Mouse (Mus musculus): ENCODE measurements around the gene Rundc3a. TPM values are rescaled to one million over a fixed set of nuclear protein-coding genes. Genes with fewer than 3 reads are reported as not detected.
A peak's percentile ranks its signal among the peaks of the same experiment; 100 is the strongest.

Rundc3a gene
- polyA plus RNA-seq (2015; fragmentation: Nextera tagmentation; extraction: Ambion mirVana): 131 and 153 TPM in 2 replicates

DNA sequence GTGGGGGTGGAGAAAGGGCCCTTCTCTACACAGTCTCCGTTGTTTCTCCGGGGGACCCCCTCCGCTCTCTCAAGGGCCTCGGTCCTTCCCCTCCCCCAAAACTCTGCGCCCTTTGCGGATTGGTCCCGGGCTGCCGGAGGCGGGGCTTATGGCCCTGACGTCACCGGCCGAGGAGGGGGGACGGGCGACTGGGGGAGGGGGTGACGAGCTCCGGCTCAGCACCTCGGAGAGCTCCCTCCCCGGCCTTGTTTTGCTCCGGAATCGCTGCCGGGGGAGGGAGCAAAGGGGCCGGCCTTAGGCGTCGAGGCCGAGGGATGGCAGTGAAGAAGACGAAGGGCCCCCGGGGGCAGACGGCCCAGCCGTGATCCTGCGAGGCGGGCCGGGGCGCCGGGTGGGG is at the start of gene Rundc3a:
Gene Rundc3a (plus strand): TSS at position 166 of the 397 bp plus-strand sequence.
- peak within 1 kb of the TSS; percentile 97 for H3K27ac ChIP-seq
- H3K4me3 ChIP-seq (replicated peaks): peak within 1 kb of the TSS; percentile 89
- H3K9me3 ChIP-seq: no peaks in the 10 kb centered on the region
- H3K4me1 ChIP-seq (replicated peaks): peaks cover 55% of the 10 kb centered on the region
- WGBS: under 1% methylated on average over 33 of the region's 34 CpGs
- peak within 1 kb of the TSS; percentile 95 for H3K9ac ChIP-seq (replicated peaks)
- H3K36me3 ChIP-seq: peaks cover 4% of the 10 kb centered on the region
- ATAC-seq: peak; percentile 89
- peak within 1 kb of the TSS; percentile 96 for H3K4me2 ChIP-seq (replicated peaks)
- peaks cover 10% of the 10 kb centered on the region for H3K27me3 ChIP-seq

DNA sequence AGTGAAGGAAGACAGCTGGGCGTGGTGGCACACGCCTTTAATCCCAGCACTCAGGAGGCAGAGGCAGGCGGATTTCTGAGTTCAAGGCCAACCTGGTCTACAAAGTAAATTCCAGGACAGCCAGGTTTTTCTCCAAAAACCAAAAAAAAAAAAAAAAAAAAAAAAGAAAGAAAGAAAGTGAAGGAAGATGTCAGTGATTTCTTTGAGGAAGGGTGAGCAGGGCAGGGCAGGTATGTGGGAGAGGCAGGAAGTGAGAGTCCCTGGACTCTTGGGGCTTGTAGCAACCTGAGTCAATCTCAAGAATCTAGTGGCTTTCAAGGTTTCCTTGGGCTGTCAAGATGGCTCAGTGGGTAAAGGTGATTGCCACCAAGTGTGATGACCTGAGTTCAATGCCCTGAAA is 48.7 kb upstream of the Rundc3a start:
- ATAC-seq: no peak
- Histone ChIP-seq H3K27ac (no peak overlapping the region), H3K9me3 (no peaks in the 10 kb centered on the region), H3K4me2 (replicated peaks) (no peak overlapping the region), H3K4me3 (replicated peaks) (no peak overlapping the region), H3K4me1 (replicated peaks) (no peaks in the 10 kb centered on the region; the same call in 1 of the 2 replicates), H3K9ac (replicated peaks) (no peak overlapping the region), H3K36me3 (no peaks in the 10 kb centered on the region), H3K27me3 (no peaks in the 10 kb centered on the region)
- 90% methylated on average over 3 of the region's 3 CpGs for WGBS

- no peak overlapping the region for H3K27ac ChIP-seq
- H3K36me3 ChIP-seq: no peaks in the 10 kb centered on the region
- H3K27me3 ChIP-seq: no peaks in the 10 kb centered on the region
- ATAC-seq: no peak
- H3K4me2 ChIP-seq (replicated peaks): no peak overlapping the region
- H3K9ac ChIP-seq (replicated peaks): no peak overlapping the region
- no peaks in the 10 kb centered on the region for H3K9me3 ChIP-seq
- WGBS: 70% methylated on average over 5 of the region's 5 CpGs
- no peak overlapping the region for H3K4me3 ChIP-seq (replicated peaks)
- no peaks in the 10 kb centered on the region; the same call in 1 of the 2 replicates for H3K4me1 ChIP-seq (replicated peaks)
Observed at GRCm38 (mm10) chr11:102346926-102347325, 46.3 kb upstream of the Rundc3a start.

DNA sequence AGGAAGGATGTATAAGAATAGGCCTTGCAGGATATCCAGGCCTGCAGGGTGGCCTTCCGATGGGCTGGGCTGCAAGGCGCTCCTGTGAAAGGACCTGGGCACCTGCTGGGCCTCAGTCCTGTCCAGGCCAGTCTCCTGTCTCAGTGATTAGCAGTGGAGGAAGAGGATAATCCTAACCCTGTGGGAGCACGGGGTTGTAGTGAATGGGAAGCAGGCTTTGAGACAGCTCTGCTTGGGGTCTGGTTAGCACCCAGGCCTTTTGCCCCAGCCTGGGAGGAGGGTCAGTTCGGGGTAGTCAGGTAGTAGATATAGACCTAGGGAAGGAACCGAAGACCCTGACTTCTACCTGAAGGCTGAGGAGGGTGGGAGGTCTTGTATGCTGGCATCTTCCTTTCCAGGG is 45.5 kb upstream of the Rundc3a start:
- no peaks in the 10 kb centered on the region for H3K27me3 ChIP-seq
- no peak overlapping the region for H3K4me2 ChIP-seq (replicated peaks)
- H3K9ac ChIP-seq (replicated peaks): no peak overlapping the region
- H3K4me3 ChIP-seq (replicated peaks): no peak overlapping the region
- WGBS: 62% methylated on average over 5 of the region's 5 CpGs
- no peaks in the 10 kb centered on the region for H3K36me3 ChIP-seq
- no peaks in the 10 kb centered on the region for H3K9me3 ChIP-seq
- no peaks in the 10 kb centered on the region; the same call in 1 of the 2 replicates for H3K4me1 ChIP-seq (replicated peaks)
- no peak overlapping the region for H3K27ac ChIP-seq
- no peak for ATAC-seq

DNA sequence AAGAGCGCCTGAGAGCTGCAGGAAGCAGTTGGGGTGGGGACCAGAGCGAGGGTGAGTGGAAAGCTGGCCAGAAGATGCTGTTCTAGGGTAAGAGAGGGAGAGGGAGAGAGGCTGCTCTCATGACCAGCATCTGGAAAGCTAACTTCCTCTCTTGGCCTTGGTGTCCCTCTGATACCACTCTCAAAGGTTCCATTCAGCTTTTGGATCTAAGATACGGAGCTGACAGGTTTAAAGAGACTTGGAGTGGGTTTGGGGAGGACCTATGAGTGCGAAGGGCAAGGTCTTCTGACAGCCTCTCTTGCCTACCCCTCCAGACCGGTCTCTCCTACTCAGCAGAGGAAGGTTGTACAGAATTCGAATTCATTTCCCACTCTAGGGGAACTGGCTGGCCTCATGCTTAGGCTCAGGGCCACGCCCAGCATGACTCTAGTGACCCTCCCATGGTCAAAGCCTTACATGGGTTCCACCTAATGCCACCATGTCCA is 45.1 kb upstream of the Rundc3a start:
- Histone ChIP-seq H3K4me2 (replicated peaks) (no peak overlapping the region), H3K9ac (replicated peaks) (no peak overlapping the region), H3K27me3 (no peaks in the 10 kb centered on the region), H3K9me3 (no peaks in the 10 kb centered on the region), H3K36me3 (no peaks in the 10 kb centered on the region), H3K4me1 (replicated peaks) (no peaks in the 10 kb centered on the region), H3K27ac (no peak overlapping the region), H3K4me3 (replicated peaks) (no peak overlapping the region)
- ATAC-seq: no peak
- 92% methylated on average over 7 of the region's 7 CpGs for WGBS

DNA sequence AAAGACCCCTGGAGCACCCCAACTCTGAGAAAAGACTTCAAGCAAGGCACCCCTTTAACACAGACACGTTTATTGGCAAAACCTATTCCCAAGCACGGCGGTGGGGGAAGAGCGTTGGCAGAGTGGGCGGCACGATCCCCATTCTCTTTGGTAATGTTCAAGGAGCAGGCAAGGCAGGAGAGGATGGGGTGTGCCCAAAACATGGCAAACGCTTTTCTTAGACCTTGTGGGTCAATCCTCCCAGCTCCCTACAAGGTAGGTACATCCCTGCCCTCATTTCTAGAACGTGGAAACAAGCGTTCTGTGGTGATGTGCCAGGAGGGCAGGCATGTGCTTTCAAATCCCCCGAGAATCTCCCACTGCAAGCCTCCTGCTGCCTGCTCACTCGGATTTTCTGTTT is 44.4 kb upstream of the Rundc3a start:
- H3K9me3 ChIP-seq: no peaks in the 10 kb centered on the region

DNA sequence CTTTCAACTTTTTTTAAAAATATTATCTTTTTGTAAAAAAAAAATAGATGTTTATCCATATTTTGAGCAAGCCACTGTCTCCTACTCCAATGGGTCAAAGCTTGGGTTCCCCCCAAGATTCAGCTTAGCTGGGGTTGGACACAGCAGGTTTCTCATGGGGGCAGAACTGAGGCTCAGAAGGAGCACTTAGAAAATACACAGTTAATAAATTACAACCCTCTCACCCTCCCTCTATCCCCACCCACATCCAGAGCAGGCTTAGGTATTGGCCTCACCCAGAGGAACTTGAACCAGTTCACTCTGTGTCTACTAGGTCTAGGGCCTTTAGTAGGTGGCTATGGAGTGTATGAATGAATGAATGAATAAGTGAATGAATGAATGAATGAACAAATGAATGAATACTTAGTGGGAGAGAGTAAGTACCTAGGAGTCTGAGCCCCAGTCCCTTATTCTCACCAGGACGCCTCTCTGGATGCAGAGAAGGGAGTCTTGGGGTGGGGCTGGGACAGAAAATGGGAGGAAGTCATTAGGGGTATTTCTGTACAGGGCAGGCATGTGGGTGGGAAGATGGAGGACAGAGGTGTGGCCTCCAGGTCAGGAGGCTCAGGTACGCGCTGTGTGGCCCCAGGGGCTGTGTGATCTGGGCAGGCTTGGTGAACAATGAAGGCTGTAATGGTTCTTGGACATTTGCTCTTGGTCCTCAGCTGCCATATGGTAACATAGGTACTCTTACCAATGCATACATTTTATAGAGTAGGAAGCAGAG is 43.8 kb upstream of the Rundc3a start:
- no peaks in the 10 kb centered on the region for H3K9me3 ChIP-seq
- H3K4me2 ChIP-seq (replicated peaks): no peak overlapping the region
- no peak for ATAC-seq
- H3K27ac ChIP-seq: no peak overlapping the region
- H3K4me1 ChIP-seq (replicated peaks): no peaks in the 10 kb centered on the region
- no peak overlapping the region for H3K9ac ChIP-seq (replicated peaks)
- no peak overlapping the region for H3K4me3 ChIP-seq (replicated peaks)
- no peaks in the 10 kb centered on the region for H3K36me3 ChIP-seq
- no peaks in the 10 kb centered on the region for H3K27me3 ChIP-seq
- 91% methylated on average over 3 of the region's 3 CpGs for WGBS

More for the DNA sequence above, 44.4 kb upstream of the Rundc3a start:
- WGBS: 86% methylated on average over 11 of the region's 11 CpGs
- Histone ChIP-seq H3K27me3 (no peaks in the 10 kb centered on the region), H3K27ac (no peak overlapping the region), H3K36me3 (no peaks in the 10 kb centered on the region), H3K4me3 (replicated peaks) (no peak overlapping the region), H3K9ac (replicated peaks) (no peak overlapping the region), H3K4me2 (replicated peaks) (no peak overlapping the region), H3K4me1 (replicated peaks) (no peaks in the 10 kb centered on the region)
- no peak for ATAC-seq

- H3K9ac ChIP-seq (replicated peaks): no peak overlapping the region
- H3K27ac ChIP-seq: no peak overlapping the region
- ATAC-seq: no peak
- H3K9me3 ChIP-seq: no peaks in the 10 kb centered on the region
- WGBS: 93% methylated on average over 4 of the region's 4 CpGs
- H3K4me2 ChIP-seq (replicated peaks): no peak overlapping the region
- H3K36me3 ChIP-seq: no peaks in the 10 kb centered on the region
- H3K4me1 ChIP-seq (replicated peaks): no peaks in the 10 kb centered on the region
- H3K4me3 ChIP-seq (replicated peaks): no peak overlapping the region
- H3K27me3 ChIP-seq: no peaks in the 10 kb centered on the region
Observed at GRCm38 (mm10) chr11:102350416-102350815, 42.8 kb upstream of the Rundc3a start.

- WGBS: 89% methylated on average over 17 of the region's 17 CpGs
Observed at GRCm38 (mm10) chr11:102350981-102351523, 42.2 kb upstream of the Rundc3a start.

GRCm38 (mm10) chr11:102352378-102352777 is 40.8 kb upstream of the Rundc3a start:
- no peak overlapping the region for H3K4me2 ChIP-seq (replicated peaks)
- no peak overlapping the region for H3K4me3 ChIP-seq (replicated peaks)
- no peak for ATAC-seq
- no peaks in the 10 kb centered on the region for H3K36me3 ChIP-seq
- no peak overlapping the region for H3K9ac ChIP-seq (replicated peaks)
- H3K9me3 ChIP-seq: no peaks in the 10 kb centered on the region
- no peaks in the 10 kb centered on the region for H3K4me1 ChIP-seq (replicated peaks)
- no peaks in the 10 kb centered on the region for H3K27me3 ChIP-seq
- 42% methylated on average over 5 of the region's 5 CpGs for WGBS
- H3K27ac ChIP-seq: no peak overlapping the region

More at GRCm38 (mm10) chr11:102350981-102351523, 42.2 kb upstream of the Rundc3a start:
- no peak overlapping the region for H3K4me3 ChIP-seq (replicated peaks)
- H3K9ac ChIP-seq (replicated peaks): no peak overlapping the region
- no peak for ATAC-seq
- H3K4me2 ChIP-seq (replicated peaks): no peak overlapping the region
- H3K27me3 ChIP-seq: no peaks in the 10 kb centered on the region
- no peaks in the 10 kb centered on the region for H3K9me3 ChIP-seq
- no peaks in the 10 kb centered on the region for H3K36me3 ChIP-seq
- no peaks in the 10 kb centered on the region for H3K4me1 ChIP-seq (replicated peaks)
- H3K27ac ChIP-seq: no peak overlapping the region

GRCm38 (mm10) chr11:102353021-102353431 is 40.2 kb upstream of the Rundc3a start:
- Histone ChIP-seq H3K27ac (no peak overlapping the region), H3K9me3 (no peaks in the 10 kb centered on the region), H3K4me2 (replicated peaks) (no peak overlapping the region), H3K9ac (replicated peaks) (no peak overlapping the region), H3K4me1 (replicated peaks) (no peaks in the 10 kb centered on the region), H3K4me3 (replicated peaks) (no peak overlapping the region), H3K36me3 (no peaks in the 10 kb centered on the region), H3K27me3 (no peaks in the 10 kb centered on the region)
- 48% methylated on average over 8 of the region's 8 CpGs for WGBS
- ATAC-seq: no peak

DNA sequence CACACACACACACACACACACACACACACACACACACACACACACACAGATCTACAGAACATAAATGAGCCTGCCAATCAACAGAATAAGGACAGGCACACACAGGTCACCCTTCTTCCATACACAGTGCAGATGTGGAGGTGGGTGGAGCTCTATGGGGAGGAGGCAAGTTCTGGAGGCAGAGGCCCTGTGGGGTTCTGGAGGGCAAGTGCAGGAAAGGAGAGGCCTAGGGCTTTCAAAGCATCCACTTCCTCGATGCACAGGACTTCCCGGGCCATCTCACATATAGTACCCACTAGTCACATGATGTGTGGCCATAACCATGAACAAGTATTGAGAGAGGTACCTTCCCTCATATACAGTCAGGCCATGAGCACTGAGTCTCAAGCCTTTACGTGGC is 37.7 kb upstream of the Rundc3a start:
- ATAC-seq: no peak

More for the DNA sequence above, 37.7 kb upstream of the Rundc3a start:
- Histone ChIP-seq H3K27ac (no peak overlapping the region), H3K36me3 (no peaks in the 10 kb centered on the region), H3K9ac (replicated peaks) (no peak overlapping the region), H3K4me3 (replicated peaks) (no peak overlapping the region), H3K9me3 (no peaks in the 10 kb centered on the region), H3K4me1 (replicated peaks) (no peaks in the 10 kb centered on the region), H3K4me2 (replicated peaks) (no peak overlapping the region), H3K27me3 (no peaks in the 10 kb centered on the region)
- 91% methylated on average over 3 of the region's 3 CpGs for WGBS
